Mouse (Mus musculus) T-helper 1 cell (primary cell): ENCODE results near the gene Trub2.
"Not testable (repeated sequence)": the region's sequence is repeated elsewhere in the genome, so short reads cannot be mapped to it uniquely, and the experiment has no call there.

ENCODE experiments used
- in situ Hi-C: fragments of 300-600 bp; cut with MboI, MseI; formaldehyde crosslinking; loops from one replicate; pipeline ENCODE4 v1.15.1; 2025; ENCODE audit warnings: high pct_unique_total_duplicates

The Trub2 gene

DNA sequence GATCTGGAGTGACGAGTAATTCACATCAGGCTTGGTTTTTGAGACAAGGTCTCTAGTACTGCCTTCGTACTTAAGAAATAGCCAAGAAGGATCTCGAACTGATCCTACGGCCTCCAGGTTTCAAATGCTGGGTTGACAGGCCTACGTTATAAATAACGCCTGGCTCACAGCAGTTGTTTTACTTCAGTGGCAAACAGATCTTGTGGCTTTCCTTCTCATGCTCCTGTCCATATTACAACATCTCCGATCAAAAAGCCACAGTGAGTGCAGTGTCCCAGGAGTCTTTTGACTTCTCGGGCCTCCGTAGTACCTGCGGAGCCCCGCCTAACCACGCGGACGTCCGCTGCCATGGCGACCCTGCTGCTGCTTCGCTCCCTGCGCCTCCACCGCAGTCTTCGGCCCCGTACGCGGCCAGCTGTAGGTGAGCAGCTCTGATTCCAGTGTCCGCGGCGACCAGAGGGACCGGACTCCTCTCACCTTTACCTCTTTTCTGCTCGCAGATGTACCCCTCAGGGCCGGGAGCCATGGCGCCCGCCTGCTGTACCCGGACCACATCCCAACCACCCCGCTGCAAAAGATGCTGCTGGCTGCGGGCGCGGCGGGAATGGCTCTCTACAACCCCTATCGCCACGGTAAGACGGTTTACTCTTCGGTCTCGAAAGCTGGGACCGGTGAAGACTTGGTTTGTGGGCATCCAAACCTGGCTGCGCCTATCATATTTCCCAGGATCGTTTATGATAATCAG is at the start of gene Trub2:
Trub2 (minus strand) TSS at position 566 of the 745 bp plus-strand sequence.
- in situ Hi-C loops: no loop called here

DNA sequence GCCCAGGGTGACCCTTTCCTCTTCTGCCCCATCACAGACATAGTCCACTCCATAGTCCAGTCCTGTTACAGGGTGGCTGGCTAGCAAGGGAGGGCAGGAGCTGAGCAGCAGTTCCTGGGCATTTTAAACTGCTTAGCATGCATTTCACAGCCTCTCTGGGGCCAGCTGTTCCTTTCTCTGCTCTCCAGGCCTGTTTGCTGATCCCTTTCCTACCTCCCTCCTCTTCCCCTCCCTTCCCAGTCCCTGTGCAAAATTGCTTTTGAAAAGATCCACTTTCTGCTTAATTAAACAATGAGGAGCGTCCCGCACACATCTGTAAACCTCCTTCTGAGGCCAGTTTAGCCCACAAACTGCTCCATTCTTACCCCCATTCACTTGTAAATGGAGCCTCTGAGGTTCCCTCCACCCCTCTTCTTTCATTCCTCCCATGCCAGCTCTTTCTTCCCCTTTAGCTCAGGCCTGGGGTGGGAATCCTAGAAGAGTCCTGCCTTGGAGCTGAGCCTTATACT is 47.1 kb upstream of the Trub2 start:
- in situ Hi-C loops: no loop called here

DNA sequence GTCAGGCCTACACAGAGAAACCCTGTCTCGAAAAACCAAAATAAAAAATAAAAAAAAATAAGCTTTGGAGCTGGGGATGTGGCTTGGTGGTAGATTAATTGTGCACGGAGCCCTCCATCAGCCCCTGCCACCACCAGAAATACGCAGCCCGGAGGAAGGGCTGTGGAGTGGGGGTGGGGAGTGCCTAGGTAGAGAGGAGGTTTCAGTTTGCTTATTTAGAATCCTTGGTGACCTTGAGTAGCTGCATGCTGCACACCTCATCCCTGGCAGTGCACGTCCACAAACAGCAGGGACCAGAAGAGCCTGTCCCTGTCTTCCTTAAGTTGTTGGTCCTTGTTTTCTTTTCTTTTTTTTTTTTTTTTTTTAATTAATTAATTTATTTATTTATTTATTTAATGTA is 45.5 kb upstream of the Trub2 start:
- in situ Hi-C loops: no loop called here

DNA sequence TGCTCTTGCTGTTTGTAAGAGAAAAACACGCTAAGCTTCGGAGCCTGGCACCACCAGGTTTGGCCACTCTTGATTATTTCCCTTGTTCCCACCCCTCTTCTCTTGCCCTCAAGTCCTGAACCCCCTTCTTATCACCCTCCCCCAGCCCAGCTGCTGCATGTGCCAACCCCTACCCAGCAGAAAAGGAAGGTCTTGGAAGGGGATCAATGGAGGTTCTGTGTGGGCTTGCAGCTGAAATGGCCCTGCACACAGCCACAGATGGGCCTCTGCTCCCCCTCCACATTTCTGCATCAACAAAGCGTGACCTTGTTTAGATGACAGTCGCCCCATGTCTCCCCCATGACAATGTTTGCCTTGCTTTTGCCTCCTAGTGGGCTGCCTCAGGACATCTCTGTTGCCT is 42.8 kb upstream of the Trub2 start:
- in situ Hi-C loops: no loop called here

DNA sequence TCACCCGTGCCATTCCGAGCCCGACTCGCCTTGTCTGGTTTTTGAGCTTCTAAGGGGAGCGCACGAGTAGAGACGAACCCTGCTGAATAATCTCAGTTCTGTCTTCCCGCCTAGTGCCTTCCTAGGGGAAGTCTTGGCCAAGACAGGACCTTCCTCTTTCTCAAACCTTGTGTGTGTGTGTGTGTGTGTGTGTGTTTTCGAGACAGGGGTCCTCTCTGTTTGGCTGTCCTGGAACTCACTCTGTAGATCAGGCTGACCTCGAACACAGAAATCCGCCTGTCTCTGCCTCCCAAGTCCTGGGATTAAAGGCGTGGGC is 39.4 kb upstream of the Trub2 start:
- in situ Hi-C loops: no loop called here

DNA sequence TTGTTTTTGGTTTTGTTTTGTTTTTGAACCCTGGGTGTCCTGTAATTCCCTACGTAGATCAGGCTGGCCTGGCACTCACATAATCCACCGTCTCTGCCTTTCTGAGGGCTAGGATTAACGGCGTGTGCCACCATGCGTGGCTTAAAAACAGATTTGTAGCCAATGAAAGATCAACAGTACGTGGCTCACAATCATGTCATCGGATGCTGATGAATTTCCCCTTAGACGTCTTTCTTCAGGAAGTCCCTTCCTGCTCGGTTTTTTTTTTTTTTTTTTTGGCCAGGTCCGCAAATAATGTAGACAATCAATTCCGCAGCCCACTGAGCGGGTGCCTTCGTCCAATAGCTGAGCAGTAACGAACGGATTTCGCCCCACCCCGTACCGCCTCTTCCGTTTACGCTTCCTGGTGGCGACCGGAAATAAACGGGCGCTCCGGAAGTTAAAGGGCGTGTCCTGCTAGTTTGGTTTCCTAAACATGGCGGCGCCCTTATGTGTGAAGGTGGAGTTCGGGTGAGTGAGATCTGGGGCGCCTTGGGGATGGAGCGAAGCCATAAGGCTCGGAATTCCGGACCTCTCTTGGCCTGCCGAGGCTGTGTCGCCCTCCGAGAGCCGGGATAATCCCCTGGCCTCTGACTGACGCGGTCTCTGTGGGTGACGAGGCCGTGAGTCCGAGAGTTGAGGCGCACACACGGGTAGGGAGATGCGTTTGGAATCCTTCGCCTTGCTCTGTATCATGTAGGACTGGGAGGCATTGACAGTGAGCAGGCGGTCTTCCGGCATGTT is 38.8 kb upstream of the Trub2 start:
- in situ Hi-C loops: no loop called here

DNA sequence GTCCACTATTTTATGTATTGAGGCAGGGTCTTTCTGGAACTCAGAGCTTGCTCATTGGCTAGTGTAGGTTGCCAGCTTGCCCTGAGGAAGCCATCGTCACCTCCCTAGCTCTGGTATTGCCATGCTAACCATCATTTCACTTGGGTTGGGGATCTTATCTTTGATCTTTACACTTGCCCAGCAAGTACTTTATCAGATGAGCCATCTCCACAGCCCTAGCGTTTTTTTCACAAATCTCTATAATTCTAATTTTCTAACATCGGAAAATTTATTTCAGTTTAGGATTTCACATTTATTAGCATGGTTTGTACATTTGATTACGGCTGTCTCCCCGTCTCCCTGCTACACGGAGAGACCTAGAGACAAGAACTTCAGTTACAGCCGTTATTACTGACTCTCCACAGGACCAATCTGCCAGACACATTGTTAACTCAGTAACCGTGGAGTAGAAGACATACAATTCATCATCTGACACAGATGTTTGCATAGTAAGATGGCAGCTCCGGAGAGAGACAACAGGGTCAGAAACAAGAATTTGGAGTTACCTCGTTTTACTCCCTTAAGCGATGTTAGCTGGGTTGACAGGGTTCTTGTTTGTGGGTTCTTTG is 38.1 kb upstream of the Trub2 start:
- in situ Hi-C loops: no loop called here

DNA sequence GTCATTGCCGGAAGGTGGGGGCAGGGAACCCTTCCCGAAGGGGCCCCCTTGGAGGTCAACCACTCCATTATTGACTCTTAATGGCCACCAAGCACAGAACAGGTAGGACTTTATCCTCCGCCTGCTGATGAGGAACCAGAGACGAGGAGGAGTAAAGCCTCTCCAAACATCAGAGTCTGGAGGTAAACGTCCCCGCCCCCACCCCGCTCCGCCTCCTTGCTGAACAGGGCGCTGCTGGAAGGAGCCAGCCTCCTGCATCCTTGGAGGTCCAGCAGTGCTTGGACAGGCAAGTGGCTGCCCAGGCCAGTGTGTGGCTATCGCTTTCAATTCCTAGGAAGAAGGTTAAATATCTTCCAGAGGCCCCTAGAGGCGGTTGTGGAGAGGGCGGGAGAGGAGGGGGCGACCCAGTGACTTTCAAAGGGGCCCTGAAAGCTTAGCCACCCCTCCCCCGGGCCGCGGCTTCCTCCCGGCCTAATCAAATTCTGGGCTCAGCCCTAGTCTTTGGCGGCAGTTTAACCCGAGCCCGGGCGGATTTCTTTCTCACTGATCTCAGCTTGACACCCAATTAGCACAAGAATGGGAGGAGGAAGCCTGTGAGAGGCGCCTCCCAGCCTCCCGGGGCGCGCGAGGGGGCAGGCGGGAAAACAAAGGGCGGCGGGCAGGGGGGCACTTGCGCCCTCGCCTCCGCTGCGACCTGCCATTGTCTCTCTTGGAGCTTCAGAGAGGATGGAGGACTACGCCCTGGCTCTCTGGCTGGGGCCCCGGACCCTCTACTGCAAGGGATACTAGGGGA is 31.9 kb upstream of the Trub2 start, which contains the start of gene Urm1:
Urm1 (plus strand) TSS at position 51 of the 793 bp plus-strand sequence.
- in situ Hi-C loops: no loop called here

DNA sequence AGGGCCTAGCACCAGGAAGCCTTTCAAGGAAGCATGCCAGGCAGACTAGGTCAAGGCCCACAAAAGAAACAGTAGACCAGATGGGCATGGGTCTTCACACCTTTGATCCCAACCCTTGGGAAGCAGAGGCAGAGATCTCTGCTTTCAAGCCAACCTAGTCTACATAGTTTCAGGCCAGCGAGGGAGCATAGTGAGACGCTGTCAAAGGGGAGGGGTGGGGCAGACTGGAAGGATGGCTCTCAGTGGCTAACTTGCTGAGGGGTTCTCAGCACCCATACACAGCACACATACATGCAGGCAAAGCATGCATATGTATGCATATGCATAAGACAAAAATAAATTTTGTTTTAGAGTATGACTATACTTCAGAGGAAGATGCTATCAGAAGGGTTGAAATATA is 31.1 kb upstream of the Trub2 start:
- in situ Hi-C loops: loop anchor here (5.0 kb wide), 1 partner anchor 48 kb away; the partner anchor contains the start of gene Cercam

DNA sequence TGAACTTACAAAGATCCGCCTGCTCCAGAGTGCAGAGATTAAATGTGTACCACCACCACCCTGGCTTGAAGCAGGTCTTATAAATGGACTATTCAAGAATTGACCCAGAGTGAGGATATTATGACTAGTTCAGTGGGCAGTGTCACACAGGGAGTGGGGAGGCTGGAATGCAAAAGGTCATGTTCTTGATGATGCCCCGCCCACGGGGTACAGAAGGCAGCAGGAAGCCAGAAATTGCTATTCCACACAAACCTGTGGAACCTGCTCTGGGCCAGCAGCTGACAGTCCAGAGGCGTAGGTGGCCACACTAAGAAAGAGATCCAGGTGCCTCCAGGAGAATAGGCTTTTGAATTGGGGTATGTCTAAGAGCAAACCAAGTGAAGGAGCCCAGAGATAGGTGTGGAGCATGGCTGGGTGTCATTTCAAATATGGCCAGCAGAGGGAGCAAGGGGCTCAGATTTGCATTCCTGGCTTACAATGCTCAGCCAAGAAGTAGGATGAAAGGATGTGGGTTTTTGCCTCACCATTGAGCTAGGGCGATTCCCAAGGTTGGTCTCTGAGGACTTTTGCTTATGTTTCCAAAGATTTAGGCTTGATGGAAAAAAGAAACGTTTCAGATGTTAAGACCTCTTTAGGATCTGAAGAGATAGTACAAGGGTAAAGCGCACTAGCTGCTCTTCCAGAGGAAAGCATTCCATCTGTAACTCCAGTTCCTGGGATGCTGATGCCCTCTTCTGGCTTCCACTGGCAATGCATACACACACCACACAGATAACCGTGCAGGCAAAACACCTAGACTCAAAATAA is 29.3 kb upstream of the Trub2 start:
- in situ Hi-C loops: loop anchor here (5.0 kb wide), 1 partner anchor 50 kb away; the partner anchor contains the start of gene Cercam

DNA sequence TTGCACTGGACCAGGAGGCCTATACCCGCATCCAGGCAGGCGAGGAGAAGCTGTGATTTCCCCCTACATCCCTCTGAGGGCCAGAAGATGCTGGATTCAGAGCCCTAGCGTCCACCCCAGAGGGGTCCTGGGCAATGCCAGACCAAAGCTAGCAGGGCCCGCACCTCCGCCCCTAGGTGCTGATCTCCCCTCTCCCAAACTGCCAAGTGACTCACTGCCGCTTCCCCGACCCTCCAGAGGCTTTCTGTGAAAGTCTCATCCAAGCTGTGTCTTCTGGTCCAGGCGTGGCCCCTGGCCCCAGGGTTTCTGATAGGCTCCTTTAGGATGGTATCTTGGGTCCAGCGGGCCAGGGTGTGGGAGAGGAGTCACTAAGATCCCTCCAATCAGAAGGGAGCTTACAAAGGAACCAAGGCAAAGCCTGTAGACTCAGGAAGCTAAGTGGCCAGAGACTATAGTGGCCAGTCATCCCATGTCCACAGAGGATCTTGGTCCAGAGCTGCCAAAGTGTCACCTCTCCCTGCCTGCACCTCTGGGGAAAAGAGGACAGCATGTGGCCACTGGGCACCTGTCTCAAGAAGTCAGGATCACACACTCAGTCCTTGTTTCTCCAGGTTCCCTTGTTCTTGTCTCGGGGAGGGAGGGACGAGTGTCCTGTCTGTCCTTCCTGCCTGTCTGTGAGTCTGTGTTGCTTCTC is 27.5 kb upstream of the Trub2 start:
- in situ Hi-C loops: loop anchor here (5.0 kb wide), 1 partner anchor 51 kb away; the partner anchor contains the start of gene Cercam

DNA sequence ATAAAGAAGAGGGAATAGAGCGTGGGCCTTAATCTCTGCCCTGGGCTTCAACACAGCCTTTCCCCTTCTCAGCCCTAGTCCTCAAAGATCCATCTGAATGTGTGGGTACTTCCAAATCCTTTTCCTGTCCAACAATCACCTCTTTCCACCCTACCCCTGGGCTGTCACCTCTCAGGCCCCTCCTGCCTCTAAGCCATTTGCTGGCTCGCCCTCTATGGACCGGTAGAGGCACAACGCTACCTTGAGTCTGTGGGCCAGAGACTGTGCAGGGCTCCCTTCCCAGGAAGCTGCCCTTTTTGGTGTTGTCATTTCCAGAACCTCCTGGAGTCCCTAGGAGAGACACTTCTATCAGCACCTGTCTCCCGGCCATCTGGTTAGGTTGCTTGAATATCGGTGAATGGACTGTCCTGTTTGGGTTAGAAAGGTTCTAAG is 15.1 kb upstream of the Trub2 start:
- in situ Hi-C loops: no loop called here

DNA sequence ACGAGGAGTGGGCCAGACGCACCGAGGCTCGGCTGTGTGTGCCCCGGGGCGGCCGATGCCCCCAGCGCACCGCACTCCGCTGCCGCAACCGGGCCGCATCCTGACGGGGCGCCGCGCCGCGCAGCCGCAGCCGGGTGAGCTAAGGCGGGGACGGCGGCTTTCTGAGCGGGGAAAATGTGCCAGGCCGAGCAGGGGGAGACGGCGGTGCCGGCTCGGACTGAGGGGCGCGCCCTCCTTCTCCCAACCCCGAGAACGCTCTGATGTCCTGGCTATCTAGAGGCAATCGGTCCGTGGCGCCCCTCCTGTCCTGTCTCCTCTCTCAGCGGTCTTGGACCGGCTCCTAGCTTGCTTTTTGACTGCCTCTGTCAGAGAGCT is 14.5 kb upstream of the Trub2 start:
- in situ Hi-C loops: no loop called here

DNA sequence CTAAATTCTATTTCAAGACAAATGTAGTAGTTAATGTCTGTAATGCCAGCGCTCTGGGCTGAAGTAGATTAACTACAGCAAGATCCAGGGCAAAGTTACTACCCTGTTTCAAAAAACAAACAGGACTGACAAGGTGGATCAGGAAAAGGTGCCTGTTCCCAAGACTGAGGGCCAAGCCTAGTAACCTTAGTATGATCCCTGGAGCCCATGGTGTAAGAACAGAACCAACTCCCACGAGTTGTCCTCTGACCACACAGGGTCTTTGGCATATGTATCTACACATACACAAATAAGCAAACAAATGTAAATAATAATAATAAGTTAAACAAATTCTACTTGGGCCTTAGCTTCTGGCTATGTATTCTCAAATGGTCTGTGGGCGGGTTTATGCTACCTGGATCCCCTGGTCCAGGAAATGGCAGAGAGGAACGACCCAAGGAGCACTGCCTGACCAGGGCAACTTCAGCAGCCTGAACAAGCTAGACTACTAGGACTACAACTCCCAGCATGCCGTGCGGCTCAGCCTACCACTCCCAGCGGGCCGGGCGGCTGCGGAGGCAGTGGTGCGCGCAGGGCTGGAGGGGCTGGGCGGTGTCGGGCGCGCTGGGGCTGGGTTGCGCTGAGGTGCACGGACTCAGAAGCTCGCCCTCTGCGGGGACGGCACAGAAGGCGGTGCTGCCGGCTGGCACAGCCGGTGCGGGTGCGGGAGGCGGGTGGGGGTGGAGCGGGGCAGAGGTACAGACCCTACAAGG is 13.9 kb upstream of the Trub2 start, which contains the start of gene Slc27a4:
Slc27a4 (plus strand) TSS at position 560 of the 752 bp plus-strand sequence.
- in situ Hi-C loops: no loop called here

DNA sequence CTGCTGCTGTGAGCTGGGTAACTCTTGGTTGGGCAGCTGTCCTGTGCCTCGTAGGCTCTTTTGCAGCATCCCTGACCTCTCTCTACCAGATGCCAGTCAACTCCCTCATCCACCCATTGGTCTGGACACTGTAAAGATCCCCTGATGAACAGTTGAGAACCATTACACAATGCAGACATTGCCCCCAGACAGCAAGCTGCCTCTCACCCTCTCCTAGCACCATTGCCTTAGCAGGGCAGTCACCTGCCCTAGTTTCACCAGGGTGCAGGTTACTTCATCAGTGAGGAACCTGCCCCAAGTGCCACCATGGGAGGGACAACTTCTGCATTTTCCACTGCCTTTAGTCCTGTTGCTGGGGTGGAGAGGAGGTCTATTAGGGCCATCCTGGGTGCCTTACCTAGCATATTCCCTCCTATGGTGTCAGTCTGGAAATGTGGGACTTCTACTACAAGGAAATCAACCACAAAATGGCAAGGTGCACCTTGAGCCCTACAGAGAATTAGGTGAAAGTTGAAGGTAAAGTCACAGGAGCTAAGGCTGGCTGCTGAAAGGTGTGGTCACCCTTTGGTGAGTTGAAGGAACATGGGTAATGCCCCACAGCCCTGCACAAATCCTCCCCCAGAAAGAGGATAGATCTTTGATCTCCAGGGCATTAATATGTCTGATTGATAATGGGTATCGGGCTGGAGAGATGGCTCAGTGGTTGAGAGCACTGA is 4.6 kb upstream of the Trub2 start:
- in situ Hi-C loops: no loop called here

DNA sequence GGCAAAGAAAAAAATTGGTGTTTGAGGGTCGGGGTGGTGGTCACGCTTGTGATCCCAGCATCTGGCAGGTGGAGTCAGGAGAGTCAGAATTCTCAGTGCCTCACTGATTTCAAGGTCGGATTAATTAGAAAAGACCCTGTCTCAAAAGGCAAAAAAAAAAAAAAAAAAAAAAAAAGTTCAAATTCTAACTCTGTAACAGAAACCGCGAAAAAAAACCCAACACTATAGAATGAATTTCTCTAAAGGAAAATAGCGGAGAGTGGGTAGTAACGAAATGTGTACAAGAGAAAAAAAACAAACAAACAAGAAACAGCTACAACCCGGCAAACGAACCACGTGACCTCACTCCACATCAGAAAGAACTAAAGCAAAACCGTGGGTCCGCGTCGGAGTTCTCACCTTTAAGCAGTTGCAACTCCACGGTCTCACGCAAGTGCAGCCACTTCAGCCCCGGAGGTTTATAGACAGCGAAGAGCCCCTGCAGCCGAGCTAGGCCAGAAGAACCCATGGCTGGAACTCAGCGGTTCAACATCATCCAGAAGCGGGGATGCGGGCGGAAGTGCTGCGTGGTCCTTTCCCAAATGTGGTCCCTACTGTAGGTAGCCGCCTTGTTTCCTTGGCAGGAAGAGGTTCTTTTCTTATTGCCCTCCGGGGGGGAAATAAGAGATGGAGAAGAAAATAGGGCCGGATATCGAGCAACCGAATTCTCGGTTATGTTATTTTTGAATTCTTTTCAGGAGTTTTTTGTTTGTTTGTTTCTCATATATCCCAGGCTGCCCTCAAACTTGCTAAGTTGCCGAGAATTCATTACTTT is 991 bp downstream of the Trub2 start, which contains the start of gene Coq4:
Coq4 (plus strand) TSS at position 390 of the 814 bp plus-strand sequence.
- in situ Hi-C loops: no loop called here

DNA sequence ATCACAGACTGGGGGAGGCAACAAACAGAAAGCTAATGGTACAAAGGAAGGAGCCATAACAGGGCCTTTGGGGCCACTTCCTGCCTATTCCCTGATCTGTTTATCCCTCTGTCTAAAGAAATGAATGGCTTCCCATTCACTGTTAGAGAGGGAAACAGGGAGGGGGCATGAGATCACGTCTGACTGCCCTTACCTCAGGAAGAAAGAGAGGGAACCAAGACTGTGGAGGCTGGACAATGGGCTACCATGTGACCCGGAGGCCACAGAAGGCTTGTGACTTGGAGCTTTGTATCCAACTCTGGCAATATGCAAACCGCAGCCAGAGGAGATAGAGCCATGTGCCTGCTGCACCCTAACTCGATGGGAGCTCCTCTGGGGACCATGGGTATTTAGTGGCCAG is 4.0 kb downstream of the Trub2 start:
- in situ Hi-C loops: no loop called here

DNA sequence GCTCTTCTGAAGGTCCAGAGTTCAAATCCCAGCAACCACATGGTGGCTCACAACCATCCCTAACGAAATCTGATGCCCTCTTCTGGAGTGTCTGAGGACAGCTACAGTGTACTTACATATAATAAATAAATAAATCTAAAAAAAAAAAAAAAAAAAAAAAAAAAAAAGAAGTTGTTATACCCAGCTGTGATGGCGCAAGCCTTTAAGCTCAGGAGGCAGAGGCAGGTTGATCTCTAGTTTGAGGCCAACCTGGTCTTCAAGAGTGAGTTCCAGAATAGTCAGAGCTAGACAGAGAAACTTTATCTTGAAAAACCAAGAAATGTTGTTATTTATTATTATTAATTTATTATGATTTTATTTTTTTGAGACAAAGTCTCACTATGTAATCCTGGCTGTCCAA is 7.0 kb downstream of the Trub2 start:
- in situ Hi-C loops: not testable (repeated sequence)
